Mouse (Mus musculus) testis, adult 2 months (tissue): ENCODE data around the gene Zbtb22. TPM values are rescaled to one million over a fixed set of nuclear protein-coding genes. Genes with fewer than 3 reads are reported as not detected.

ENCODE experiments used
- H3K27ac ChIP-seq: fragments of 200-500 bp; 2 replicates; pipeline ENCODE4 v1.5.1; 2012; ENCODE audit warnings: low read depth, low read length; ENCODE audit not compliant: control insufficient read depth, insufficient read depth
- H3K27me3 ChIP-seq: fragments of 200-500 bp; 2 replicates; pipeline ENCODE4 v1.6.1; 2012; ENCODE audit warnings: mild to moderate bottlenecking, low read length, moderate library complexity; ENCODE audit not compliant: control insufficient read depth, insufficient read depth
- H3K36me3 ChIP-seq: fragments of 200-500 bp; 2 replicates; pipeline ENCODE4 v1.6.1; 2012; ENCODE audit warnings: mild to moderate bottlenecking, low read length; ENCODE audit not compliant: control insufficient read depth, insufficient read depth
- H3K4me1 ChIP-seq: fragments of 200-500 bp; 2 replicates; pipeline ENCODE4 v1.6.1; 2012; ENCODE audit warnings: low read length; ENCODE audit not compliant: control insufficient read depth, insufficient read depth
- H3K4me3 ChIP-seq: fragments of 200-500 bp; 2 replicates; pipeline ENCODE4 v1.5.1; 2012; ENCODE audit warnings: low read depth, mild to moderate bottlenecking, low read length, moderate library complexity, mixed read lengths; ENCODE audit not compliant: control insufficient read depth
- CTCF ChIP-seq: fragments of 200-500 bp; IDR thresholded peaks from 2 replicates; pipeline ENCODE4 v1.5.1; 2012; ENCODE audit warnings: low read depth, mild to moderate bottlenecking, inconsistent platforms, low read length, moderate library complexity; ENCODE audit not compliant: control insufficient read depth, insufficient read depth, insufficient replicate concordance
- POLR2A ChIP-seq: fragments of 200-500 bp; IDR thresholded peaks from 2 replicates; pipeline ENCODE4 v1.6.1; 2012; ENCODE audit warnings: low read depth, mild to moderate bottlenecking, inconsistent platforms, low read length, moderate library complexity; ENCODE audit not compliant: control insufficient read depth
- polyA plus RNA-seq: library from polyadenylated mRNA; depleted of rRNA; stranded (reverse); fragments of >200 nt; gene quantifications from 2 replicates; pipeline ENCODE4 v1.2.3, GENCODE M21; 2012

The Zbtb22 gene
- polyA plus RNA-seq, 1 experiment = 66.5 TPM

DNA sequence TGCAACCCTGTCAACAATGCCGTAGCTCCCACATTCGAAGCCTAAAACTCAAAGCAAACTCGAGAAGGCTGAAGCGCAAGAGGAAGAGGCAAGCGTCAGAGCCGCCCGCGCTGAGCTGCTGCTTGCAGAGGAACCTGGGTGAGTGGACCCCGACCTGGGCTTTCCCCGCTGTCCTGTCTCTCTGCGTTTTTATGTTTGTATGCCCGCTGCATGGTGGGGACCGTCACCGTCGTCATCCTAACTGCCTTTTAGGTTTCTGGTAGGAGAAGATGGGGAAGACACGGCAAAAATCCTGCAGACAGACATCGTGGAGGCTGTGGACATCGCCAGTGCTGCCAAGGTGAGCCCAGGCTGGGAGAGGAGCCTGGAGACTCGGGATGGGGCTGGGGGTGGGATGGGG lies 25.7 kb downstream of the Zbtb22 start:
- Histone ChIP-seq H3K27ac (no peak overlapping the region), H3K36me3 (0 out of 2 replicates have a peak, but pooled peaks cover 1% of the 10 kb centered on the region), H3K4me3 (peak overlapping the region; percentile 98), H3K27me3 (no peaks in the 10 kb centered on the region), H3K4me1 (peaks cover 18% of the 10 kb centered on the region)
- TF ChIP-seq CTCF (no peak), POLR2A (no peak)

GRCm38 (mm10) chr17:33943454-33943853 lies 27.8 kb downstream of the Zbtb22 start:
- no peak overlapping the region for H3K27ac ChIP-seq
- no peak overlapping the region for H3K4me3 ChIP-seq
- no peak for TF ChIP-seq POLR2A
- TF ChIP-seq CTCF = no peak
- no peaks in the 10 kb centered on the region for H3K27me3 ChIP-seq
- peaks cover 18% of the 10 kb centered on the region for H3K4me1 ChIP-seq
- H3K36me3 ChIP-seq = 0 out of 2 replicates have a peak, but pooled peaks cover 1% of the 10 kb centered on the region

- Histone ChIP-seq H3K36me3 (0 out of 2 replicates have a peak, but pooled peaks cover 1% of the 10 kb centered on the region), H3K27me3 (no peaks in the 10 kb centered on the region), H3K27ac (no peak overlapping the region), H3K4me1 (peaks cover 17% of the 10 kb centered on the region), H3K4me3 (no peak overlapping the region)
- TF ChIP-seq CTCF = no peak
- no peak for TF ChIP-seq POLR2A
Observed at GRCm38 (mm10) chr17:33947430-33948089, 31.9 kb downstream of the Zbtb22 start.

DNA sequence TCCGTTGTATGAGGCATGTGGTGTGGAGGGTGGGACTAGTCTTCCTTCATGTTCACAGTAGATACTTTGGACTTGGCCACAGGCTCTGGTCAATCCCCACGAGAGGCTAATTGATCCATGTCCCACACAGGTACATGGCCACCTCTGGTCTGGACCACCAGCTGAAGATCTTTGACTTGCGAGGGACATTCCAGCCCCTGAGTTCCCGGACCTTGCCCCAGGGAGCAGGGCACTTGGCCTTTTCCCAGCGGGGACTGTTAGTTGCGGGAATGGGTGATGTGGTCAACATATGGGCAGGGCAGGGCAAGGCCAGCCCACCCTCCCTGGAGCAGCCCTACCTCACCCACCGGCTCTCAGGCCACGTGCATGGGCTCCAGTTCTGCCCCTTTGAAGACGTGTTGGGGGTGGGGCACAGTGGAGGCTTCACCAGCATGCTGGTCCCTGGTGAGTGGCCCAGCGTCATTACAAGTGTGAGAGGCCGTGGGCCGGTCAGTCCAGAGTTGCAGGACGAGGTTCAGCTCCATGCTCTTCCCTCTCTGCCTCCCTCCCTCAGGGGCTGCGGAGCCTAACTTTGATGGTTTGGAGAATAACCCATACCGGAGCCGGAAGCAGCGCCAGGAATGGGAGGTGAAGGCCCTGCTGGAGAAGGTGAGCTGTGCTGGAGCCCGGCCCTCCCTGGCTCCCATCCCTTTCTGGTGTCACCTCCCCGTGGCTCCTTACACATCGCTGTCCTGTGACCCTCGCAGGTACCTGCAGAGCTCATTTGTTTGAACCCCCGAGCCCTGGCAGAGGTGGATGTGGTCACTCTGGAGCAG lies 32.6 kb downstream of the Zbtb22 start:
- no peak overlapping the region for H3K27ac ChIP-seq
- peaks cover 17% of the 10 kb centered on the region for H3K4me1 ChIP-seq
- peaks cover 1% of the 10 kb centered on the region; the same call in 1 of the 2 replicates for H3K36me3 ChIP-seq
- TF ChIP-seq POLR2A (no peak), CTCF (no peak)
- no peak overlapping the region for H3K4me3 ChIP-seq
- H3K27me3 ChIP-seq = no peaks in the 10 kb centered on the region

DNA sequence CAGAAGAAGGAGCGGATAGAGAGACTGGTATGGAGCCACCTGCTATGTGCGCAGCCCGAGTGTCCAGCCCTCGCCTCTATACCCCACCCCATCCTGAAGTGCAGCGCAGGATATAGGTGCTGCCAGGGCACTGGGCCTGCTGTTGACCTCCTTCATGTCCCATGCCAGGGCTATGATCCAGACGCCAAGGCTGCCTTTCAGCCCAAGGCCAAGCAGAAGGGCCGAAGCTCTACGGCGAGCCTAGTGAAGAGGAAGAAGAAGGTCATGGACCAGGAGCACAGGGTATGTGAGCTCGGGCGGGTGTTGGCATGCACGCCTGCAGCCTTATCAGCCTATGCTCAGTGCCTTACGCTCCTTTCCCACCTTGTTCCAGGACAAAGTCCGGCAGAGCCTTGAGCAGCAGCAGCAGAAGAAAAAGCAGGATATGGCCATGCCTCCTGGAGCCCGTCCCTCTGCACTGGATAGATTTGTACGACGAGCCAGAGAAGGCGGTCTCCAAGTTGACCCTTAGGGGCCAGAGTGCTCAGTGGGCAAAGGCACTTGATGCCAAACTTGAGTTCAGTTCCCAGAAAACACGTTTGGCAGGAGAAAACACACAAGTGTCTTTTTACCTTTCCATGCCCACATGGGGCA lies 33.3 kb downstream of the Zbtb22 start:
- TF ChIP-seq POLR2A = no peak
- TF ChIP-seq CTCF = no peak
- Histone ChIP-seq H3K27ac (no peak overlapping the region), H3K4me3 (no peak overlapping the region), H3K36me3 (peaks cover 1% of the 10 kb centered on the region; the same call in 1 of the 2 replicates), H3K27me3 (no peaks in the 10 kb centered on the region), H3K4me1 (peaks cover 17% of the 10 kb centered on the region)

DNA sequence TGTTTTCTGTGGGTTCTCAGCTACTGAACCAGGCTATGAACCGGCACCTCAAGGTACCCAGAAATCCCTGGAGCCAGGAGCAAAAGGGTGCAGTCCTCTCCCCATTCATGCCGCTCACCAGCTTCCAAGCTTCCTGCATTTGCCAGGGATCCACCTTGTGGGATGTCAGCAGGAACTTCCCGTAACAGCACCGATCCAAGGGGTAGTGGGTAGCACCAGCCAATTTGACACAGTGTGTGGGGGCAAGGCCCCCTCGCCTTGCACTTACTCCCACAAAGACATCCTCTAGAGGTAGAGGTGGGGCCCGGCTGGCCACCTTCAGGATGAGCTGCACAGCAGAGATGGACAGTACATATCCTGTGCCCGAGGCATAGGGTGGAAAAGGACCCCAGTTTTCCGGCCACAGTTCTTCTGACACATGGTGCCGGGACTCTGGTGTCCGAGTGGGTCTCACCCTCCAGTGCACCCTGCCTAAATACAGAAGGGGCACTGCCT lies 34.5 kb downstream of the Zbtb22 start:
- no peak overlapping the region; the same call in 1 of the 2 replicates for H3K4me3 ChIP-seq
- TF ChIP-seq POLR2A = no peak
- no peak for TF ChIP-seq CTCF
- H3K36me3 ChIP-seq = no peaks in the 10 kb centered on the region; the same call in 1 of the 2 replicates
- H3K4me1 ChIP-seq = peaks cover 19% of the 10 kb centered on the region
- H3K27ac ChIP-seq = no peak overlapping the region
- H3K27me3 ChIP-seq = no peaks in the 10 kb centered on the region
